Mouse (Mus musculus) lung, adult 2 months (tissue): ENCODE measurements around the gene Zscan2.

Experiments used
- CTCF ChIP-seq: fragments of 200-500 bp; IDR thresholded peaks from 2 replicates; pipeline ENCODE4 v1.5.1; 2011; ENCODE audit warnings: mild to moderate bottlenecking, low read length, control low read depth; ENCODE audit not compliant: insufficient read depth
- POLR2A ChIP-seq: fragments of 200-500 bp; IDR thresholded peaks from 2 replicates; pipeline ENCODE4 v1.6.1; 2011; ENCODE audit warnings: low read depth, mild to moderate bottlenecking, control low read depth, low read length, borderline replicate concordance; ENCODE audit errors: extremely low read depth

DNA sequence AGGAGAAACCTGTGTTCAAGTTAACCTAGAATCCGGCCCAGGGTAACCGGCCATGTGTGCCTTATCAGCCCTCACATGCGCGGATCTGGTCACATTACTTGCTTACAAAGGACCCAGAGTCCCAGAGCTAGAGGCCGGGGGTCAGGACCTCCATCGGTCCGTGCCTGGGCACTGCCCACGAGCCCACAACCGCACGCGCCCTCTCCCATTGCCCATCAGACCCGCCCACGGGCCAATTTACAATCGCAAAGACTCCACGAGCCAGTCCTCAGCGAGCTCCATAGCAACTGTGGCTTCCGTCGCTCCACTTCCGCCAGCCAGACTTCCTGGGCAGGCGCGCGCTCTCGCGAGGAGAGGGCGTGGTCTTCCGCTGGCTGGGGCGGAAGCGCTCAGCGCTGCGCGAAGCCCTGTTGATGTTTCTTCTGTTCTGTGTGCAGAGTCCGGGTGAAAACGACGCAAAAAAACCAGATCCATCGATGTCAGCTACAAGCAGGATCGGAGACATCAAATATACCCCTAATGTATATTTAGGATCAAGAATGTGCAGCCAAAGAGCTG is 40.3 kb downstream of the Zscan2 start, which contains the start of gene Wdr73:
- TF ChIP-seq CTCF (no peak), POLR2A (peak; percentile 98)
